Mouse (Mus musculus) cortical plate, adult 2 months (tissue): ENCODE data around the gene Fuca1. TPM values are rescaled to one million over a fixed set of nuclear protein-coding genes. Genes with fewer than 3 reads are reported as not detected.

Source experiments
- H3K27ac ChIP-seq: fragments of 200-500 bp; 2 replicates; pipeline ENCODE4 v1.5.1; 2012; ENCODE audit warnings: low read length, control low read depth, inconsistent platforms; ENCODE audit not compliant: insufficient read depth
- H3K4me1 ChIP-seq: fragments of 200-500 bp; 2 replicates; pipeline ENCODE4 v1.6.1; 2011; ENCODE audit warnings: low read length; ENCODE audit not compliant: control insufficient read depth, insufficient read depth
- H3K4me3 ChIP-seq: fragments of 200-500 bp; 2 replicates; pipeline ENCODE4 v1.5.1; 2011; ENCODE audit warnings: mild to moderate bottlenecking, low read length, control low read depth; ENCODE audit not compliant: insufficient read depth
- CTCF ChIP-seq: fragments of 200-500 bp; IDR thresholded peaks from 2 replicates; pipeline ENCODE4 v1.5.1; 2011; ENCODE audit warnings: mild to moderate bottlenecking, control low read depth, low read length; ENCODE audit not compliant: insufficient read depth; ENCODE audit errors: extremely low read depth
- POLR2A ChIP-seq: fragments of 200-500 bp; IDR thresholded peaks from 2 replicates; pipeline ENCODE4 v1.6.1; 2011; ENCODE audit warnings: mild to moderate bottlenecking, low read length, control low read depth; ENCODE audit not compliant: insufficient read depth; ENCODE audit errors: extremely low read depth
- polyA plus RNA-seq: library from polyadenylated mRNA; depleted of rRNA; stranded (reverse); fragments of >200 nt; gene quantifications from 2 replicates; pipeline ENCODE4 v1.2.3, GENCODE M21; 2012

The Fuca1 gene
- polyA plus RNA-seq, 1 experiment = 37.8 TPM

DNA sequence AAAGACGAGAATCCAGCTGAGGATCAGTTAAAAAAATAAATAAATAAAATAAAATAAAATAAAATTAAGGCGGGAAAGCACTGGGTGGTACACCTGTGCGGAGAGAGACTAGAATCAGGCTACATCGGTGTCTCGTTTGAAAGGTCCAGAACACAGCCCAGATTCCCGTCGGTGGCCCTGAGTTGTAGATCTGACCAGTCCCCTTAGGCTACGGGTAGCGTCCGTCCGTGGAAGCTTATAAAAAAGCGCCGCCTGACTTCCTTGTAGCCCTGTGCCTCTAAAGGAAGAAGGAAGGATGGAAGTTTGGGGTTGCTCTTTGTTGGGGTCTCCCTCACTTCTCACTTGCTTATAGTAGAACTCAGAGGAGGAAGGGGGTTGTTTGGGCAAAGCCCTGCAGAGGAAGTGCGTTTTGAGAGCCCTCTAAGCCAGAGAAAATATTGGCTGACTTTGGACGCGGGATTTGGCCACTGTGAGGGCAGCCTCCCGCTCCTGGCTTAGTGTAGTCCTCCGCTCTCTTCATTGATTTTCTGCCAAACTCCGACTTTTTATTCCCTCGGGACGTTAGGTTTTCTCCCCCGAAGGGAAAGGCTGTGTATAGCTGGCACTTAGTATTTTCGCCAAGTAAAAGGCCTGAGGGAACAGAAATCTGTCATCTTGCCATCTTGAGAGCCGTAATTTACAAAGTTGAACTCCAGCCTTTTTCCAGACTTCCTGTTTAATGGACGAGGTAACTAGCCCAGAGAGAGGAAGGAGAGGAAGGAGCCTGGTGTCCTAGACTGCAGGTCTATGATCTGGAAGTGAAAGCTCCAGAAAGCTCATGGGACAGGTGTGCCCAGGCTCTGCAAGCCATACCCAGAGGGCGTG is 954 bp downstream of the Fuca1 start:
- no peak for TF ChIP-seq CTCF
- no peak for TF ChIP-seq POLR2A
- Histone ChIP-seq H3K27ac (no peak overlapping the region), H3K4me1 (no peaks in the 10 kb centered on the region; the same call in 1 of the 2 replicates), H3K4me3 (peak overlapping the region; percentile 58)

DNA sequence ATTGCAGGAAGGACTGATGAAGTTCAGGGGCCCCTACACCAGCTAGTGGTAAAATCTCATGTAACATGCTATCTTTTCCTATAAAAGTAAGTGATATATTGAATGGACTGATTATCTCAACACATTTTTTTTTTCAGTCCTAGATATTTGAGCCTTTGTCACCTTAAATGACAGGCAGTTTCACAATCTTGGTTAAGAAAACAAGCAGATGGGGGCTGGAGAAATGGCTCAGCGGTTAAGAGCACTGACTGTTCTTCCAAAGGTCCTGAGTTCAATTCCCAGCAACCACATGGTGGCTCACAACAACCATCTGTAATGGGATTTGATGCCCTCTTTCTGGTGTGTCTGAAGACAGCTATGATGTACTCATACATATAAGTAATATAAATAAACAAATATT is 1.7 kb downstream of the Fuca1 start:
- no peak overlapping the region for H3K4me3 ChIP-seq
- H3K27ac ChIP-seq = no peak overlapping the region
- no peaks in the 10 kb centered on the region; the same call in 1 of the 2 replicates for H3K4me1 ChIP-seq
- TF ChIP-seq CTCF (no peak), POLR2A (no peak)

DNA sequence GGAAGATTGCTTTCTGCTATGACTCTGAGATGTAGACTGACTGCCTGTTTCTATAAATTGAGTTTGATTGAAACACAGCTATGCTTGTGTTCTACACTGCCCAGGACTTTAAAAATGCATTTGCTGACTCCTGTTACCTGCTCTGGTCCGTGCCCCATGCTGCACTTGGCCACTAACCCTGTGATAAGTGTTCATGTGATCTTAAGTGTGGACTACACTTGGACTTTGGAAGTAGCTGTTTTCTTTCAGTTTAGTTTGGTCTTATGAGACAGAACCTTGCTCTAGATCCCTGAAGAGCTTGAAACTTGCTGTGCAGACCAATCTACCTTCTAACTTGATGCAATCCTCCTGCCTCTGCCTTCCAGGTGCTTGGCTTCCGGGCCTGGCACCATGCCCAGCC is 3.9 kb downstream of the Fuca1 start:
- TF ChIP-seq CTCF = no peak
- no peak for TF ChIP-seq POLR2A
- Histone ChIP-seq H3K4me1 (no peaks in the 10 kb centered on the region; the same call in 1 of the 2 replicates), H3K4me3 (no peak overlapping the region), H3K27ac (no peak overlapping the region)

DNA sequence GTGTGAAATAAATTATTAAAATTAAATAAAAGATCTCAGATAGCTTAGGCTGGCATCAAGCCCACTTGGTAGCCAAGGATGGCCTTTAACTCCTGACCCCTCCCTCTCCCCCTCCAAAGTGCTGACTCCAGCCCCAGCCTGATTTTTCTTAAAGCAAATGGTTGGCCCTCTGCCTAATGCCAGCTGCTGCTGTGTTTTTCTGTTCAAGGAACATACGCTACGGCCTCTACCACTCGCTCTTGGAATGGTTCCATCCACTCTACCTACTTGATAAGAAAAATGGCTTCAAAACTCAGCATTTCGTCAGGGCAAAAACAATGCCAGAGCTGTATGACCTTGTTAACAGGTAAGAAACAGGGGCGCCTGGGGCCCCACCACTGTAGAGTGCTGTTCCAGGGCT is 4.8 kb downstream of the Fuca1 start:
- Histone ChIP-seq H3K4me1 (no peaks in the 10 kb centered on the region; the same call in 1 of the 2 replicates), H3K4me3 (no peak overlapping the region), H3K27ac (no peak overlapping the region)
- TF ChIP-seq POLR2A (no peak), CTCF (no peak)

DNA sequence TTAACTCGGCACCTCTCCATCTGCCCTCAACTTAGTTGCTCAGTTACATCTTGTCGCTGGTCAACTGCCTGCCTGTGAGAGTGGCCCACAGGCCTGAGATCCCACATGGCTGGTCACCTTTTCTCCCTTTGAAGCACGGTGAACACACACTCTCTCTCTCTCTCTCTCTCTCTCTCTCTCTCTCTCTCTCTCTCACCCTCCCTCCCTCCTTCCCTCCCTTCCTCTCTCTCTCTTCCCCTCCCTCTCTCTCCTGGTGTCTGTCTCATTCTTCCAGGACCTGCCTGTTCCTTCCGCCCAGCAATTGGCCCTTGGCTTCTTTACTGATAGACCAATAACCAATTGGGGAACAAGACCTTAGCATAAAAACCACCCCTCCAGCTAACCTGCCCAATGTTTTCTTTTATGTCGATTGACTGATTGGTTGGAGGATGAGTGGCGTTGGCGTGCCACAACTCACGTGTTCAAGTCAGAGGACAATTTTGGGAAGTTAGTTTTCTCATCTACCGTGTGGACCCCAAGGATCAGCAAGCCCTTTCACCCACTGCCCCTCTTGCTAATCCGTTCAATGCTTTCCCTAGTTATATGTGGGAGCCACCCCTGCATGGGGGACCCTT is 5.8 kb downstream of the Fuca1 start:
- TF ChIP-seq CTCF (no peak), POLR2A (no peak)
- H3K4me3 ChIP-seq = no peak overlapping the region
- no peak overlapping the region for H3K27ac ChIP-seq
- H3K4me1 ChIP-seq = no peaks in the 10 kb centered on the region; the same call in 1 of the 2 replicates

DNA sequence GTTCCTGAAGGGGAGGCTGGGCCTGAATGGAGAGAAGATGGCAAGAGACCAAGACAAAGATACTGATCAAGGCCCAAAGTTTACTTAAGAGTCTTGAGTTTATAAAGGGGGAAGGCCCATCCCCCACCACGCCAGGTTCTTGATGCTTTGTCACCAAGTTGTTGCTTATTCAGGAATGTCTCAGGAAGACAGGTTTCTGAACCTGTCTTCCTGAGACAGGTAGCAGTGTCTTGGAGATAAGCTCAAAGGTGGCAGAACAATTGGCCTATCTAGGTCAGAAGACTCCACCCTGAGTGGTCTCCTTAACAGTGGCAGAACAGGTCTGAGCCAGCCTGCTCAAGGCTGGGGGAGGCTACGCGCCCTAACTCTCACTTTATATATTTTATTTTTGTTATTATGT is 6.3 kb downstream of the Fuca1 start:
- Histone ChIP-seq H3K4me1 (no peaks in the 10 kb centered on the region), H3K4me3 (no peak overlapping the region), H3K27ac (no peak overlapping the region)
- TF ChIP-seq POLR2A (no peak), CTCF (no peak)

DNA sequence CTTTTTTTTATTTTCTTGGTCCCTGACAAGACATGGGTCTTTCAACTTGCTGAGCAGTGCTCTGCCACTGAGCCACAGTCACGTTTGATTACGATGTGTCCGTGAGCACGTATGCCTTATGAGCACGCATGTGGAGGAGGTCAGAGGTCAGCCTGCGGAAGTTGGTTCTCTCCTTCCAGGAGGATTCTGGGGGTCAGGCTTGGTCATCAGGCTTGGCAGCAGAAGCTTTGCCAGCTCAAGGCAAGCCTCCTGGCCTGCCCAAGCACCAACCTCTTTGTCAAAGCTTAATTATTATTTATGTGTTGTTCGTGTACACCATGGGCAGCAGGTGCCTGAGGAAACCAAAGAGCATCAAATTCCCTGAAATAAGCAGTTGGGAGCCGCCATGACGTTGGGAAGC is 7.8 kb downstream of the Fuca1 start:
- Histone ChIP-seq H3K27ac (no peak overlapping the region), H3K4me3 (no peak overlapping the region), H3K4me1 (no peaks in the 10 kb centered on the region)
- no peak for TF ChIP-seq POLR2A

DNA sequence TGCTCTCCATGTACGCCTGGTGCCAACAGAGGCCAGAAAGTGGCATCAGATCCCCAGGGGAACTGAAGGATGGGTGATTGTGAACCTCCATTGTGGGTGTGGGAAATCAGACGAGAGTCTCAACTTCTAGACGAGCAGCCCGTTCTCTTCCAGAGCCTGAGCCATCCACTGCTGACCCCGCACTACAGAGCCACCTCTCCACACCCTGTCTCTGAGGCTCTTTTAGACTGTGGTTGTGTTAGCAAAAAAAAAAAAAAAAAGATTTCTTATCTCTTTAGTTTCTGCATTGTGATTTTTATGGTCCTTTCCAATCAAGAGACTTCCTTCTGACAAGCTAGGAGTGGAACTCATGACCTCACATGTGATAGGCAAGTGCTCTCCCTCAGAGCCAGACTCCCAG is 8.9 kb downstream of the Fuca1 start:
- Histone ChIP-seq H3K27ac (no peak overlapping the region), H3K4me3 (no peak overlapping the region), H3K4me1 (no peaks in the 10 kb centered on the region)
- no peak for TF ChIP-seq POLR2A
- TF ChIP-seq CTCF = no peak

DNA sequence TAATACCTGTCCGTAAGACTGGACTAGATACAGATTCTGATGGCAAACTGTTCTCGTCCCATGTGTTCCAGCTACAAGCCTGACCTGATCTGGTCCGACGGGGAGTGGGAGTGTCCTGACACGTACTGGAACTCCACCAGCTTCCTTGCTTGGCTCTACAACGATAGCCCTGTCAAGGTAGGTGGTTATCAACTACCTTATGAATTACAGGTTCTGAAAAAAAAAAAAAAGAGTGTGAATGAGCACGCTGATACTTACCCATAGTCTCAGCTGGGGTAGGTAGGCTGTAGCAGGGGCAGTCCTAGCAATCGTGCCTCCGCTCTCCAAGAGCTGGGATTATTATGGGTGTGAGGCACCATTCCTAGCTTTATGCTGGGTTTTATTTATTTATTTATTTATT is 9.3 kb downstream of the Fuca1 start:
- Histone ChIP-seq H3K4me3 (no peak overlapping the region), H3K27ac (no peak overlapping the region), H3K4me1 (no peaks in the 10 kb centered on the region)
- no peak for TF ChIP-seq CTCF
- TF ChIP-seq POLR2A = no peak

DNA sequence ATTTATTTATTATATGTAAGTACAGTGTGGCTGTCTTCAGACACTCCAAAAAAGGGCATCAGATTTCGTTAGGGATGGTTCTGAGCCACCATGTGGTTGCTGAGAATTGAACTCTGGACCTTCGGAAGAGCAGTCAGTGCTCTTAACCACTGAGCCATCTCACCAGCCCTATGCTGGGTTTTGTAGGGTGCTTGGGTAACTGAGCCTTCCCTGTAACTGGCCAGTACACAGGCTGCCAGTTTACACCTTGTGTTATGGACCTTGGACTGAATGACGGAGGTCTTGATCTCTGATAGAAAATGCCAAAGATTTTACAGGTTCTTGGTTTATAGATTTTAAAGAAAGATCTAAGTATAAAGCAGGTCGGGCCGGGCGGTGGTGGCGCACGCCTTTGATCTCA is 9.7 kb downstream of the Fuca1 start:
- no peaks in the 10 kb centered on the region for H3K4me1 ChIP-seq
- TF ChIP-seq CTCF (no peak), POLR2A (no peak)
- H3K4me3 ChIP-seq = no peak overlapping the region
- no peak overlapping the region for H3K27ac ChIP-seq
